Mouse (Mus musculus) cerebellum, adult (tissue): ENCODE results near the gene Nudcd3.

Experiments
- ATAC-seq: cut with Nextera tagmentation; 2 replicates; pipeline ENCODE4 v1.9.2; 2017; ENCODE audit warnings: mild to moderate bottlenecking, moderate library complexity, mixed read lengths; ENCODE audit not compliant: insufficient number of reproducible peaks, low FRiP score, low TSS enrichment

The Nudcd3 gene

GRCm38 (mm10) chr11:6065046-6065521 is 135.1 kb downstream of the Nudcd3 start:
- ATAC-seq: no peak

GRCm38 (mm10) chr11:6064215-6065045 is 135.8 kb downstream of the Nudcd3 start:
- no peak for ATAC-seq

GRCm38 (mm10) chr11:6063501-6064214 is 136.6 kb downstream of the Nudcd3 start:
- ATAC-seq: no peak

- no peak for ATAC-seq
Observed at GRCm38 (mm10) chr11:6063065-6063464, 137.2 kb downstream of the Nudcd3 start.

GRCm38 (mm10) chr11:6062329-6062728 is 137.9 kb downstream of the Nudcd3 start:
- ATAC-seq: no peak

DNA sequence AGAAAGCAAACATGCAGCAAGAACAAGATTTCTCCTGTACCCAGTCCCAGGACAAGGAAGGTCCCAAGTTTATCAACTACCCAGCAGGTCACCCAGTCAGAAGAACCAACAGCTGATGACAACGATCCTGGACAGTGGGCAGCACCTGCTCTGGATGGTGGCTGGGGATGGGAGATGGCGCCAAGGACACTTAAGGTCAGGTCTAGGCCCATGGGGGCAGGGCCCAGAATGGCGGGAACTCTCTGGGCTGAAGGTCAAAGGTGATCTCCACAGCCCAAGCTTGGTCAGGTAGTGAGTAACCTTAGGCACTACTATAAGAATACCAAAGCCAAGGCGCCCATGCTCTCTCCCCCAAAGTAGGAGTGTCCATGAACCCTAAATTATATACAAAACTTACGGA is 138.3 kb downstream of the Nudcd3 start:
- no peak for ATAC-seq

- no peak for ATAC-seq
Observed at GRCm38 (mm10) chr11:6059162-6059561, 141.1 kb downstream of the Nudcd3 start.
